Mouse (Mus musculus) kidney, adult 11 months (tissue): ENCODE results near the gene Fkbp1a.

Experiments
- DNase-seq: peaks from one replicate; pipeline ENCODE4 v3.0.0; 2022

The Fkbp1a gene

GRCm38 (mm10) chr2:151542323-151543062 lies at the start of gene Fkbp1a:
Fkbp1a (plus strand) TSS chr2:151542483.
- peak; percentile 96 for DNase-seq

DNA sequence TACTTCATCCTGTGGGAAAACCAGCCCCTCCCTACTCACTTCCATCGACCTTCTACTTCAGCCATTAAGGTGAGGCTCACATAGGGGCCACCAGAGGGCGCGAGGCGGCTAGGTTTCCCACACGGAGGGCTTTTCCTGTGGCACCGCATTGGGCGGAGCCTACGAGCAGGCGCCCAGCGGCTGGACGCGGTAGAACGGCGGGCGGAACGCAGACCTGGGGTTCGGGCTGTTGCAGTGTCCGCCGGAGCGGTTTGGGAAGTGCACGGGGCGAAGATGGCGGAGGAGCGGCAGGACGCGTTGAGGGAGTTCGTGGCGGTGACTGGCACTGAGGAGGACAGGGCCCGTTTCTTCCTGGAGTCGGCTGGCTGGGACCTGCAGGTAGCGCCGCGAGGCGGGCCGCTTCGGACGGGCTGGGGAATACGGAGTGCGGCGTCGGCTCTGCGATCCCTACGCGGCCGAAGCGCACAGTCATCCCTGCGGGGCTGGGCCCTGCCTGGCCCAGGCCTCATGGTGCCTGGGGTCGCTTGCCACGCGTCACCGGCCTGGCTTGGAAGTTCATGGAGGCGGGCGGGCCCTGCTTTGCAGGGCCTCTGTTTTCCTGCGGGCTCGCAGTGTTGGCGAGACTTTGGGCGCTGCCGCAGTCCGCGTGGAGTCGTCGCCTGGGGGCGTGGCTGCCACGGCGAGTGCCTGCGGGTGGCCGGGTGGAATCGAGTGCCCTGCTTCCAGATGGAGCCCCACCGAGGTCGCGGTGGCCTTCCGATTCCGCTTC lies 48.1 kb upstream of the Fkbp1a start, which contains the start of gene Nsfl1c:
Nsfl1c (plus strand) TSS at position 148 of the 769 bp plus-strand sequence.
- peak; percentile 88 for DNase-seq

- no peak for DNase-seq
These were observed 43.9 kb upstream of the Fkbp1a start for GRCm38 (mm10) chr2:151498358-151498757.

DNA sequence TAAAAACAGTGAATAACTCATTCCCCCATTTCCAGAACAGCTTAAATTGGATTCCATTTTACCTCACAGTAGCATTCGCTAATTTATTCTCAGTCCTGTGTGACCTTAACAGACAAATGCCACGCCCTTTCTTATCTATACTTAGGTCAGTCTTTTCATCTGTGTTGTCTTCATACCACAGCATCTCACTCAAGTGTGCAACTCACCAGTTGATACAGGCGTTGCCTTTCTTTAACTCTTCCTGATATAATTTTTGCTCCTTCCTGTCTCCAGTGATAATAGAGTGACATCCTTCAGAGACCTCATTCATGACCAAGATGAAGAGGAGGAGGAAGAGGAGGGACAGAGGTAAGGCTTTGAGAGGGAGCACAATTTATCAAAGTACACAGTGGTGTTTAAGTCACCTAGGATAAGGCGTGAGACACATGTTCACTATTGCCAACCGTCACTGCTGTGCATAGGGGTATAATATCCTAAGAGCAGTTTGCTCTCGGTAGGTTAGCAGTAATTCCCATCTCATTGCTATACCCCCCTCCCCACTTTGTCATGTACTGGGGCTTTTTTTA lies 41.8 kb upstream of the Fkbp1a start:
- DNase-seq = no peak

DNA sequence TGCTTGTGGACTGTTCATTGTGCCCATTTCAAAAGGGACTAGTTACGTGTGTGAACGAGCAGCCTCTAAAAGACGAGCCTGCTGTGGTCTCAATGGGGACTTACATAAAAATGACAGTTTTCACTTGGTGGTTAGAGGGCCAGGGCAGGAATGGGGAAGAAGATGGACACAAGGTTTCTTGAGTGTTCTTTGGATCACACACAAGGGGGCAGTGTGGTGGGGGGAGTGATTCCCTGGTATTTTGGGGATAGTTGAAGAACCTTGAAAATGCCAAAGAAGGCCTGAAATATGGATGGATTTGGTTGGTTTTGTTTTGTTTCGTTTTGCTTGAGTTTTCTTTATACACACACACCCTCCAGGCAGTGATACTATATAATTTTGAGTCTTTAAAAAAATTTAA lies 38.1 kb upstream of the Fkbp1a start:
- DNase-seq = no peak

- peak; percentile 17 for DNase-seq
These were observed 30.1 kb upstream of the Fkbp1a start for GRCm38 (mm10) chr2:151512199-151512598.

- DNase-seq = no peak
These were observed 28.6 kb upstream of the Fkbp1a start for GRCm38 (mm10) chr2:151513525-151514285.

GRCm38 (mm10) chr2:151519000-151519399 lies 23.3 kb upstream of the Fkbp1a start:
- DNase-seq = no peak

- no peak for DNase-seq
These were observed 17.8 kb upstream of the Fkbp1a start for GRCm38 (mm10) chr2:151524324-151525041.

DNA sequence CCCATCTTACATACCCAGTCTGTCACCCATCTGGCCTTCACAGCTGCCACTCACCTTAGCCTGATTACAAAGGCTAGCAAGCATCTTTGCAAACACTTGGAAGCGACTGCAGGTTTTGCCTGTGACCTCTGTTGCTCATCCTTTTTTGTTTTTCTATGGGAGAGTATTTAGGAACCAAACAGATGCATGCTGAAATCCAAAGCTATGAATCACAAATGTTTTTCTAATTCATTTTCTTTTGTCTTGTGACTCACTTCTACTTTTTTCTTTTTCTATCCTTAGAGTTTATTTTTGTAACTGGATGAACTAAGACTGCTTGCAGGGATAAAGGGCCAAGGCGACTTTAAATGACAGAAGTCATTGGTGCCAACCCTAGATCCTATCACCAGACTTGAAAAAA lies 16.8 kb upstream of the Fkbp1a start:
- DNase-seq = no peak

- no peak for DNase-seq
These were observed 14.2 kb upstream of the Fkbp1a start for GRCm38 (mm10) chr2:151528066-151528465.

DNA sequence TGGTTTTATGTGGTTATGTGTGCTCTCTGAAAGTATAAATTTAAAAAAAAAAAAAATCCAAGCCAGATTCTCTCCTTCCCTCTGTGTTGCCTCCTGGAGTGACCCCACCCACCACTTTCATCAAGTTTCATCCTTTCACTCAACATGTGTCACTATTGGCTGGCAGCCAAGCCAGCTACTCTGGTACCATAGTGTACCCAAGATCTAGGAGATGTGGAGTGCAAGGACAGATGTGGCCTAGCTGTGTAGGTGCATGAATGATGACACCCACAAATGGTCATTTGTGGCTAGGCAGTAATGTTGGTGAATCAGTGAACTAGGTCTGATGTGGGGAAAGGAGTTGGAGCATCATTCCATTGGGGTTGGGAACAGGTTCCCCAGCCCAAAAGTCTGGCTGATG lies 13.1 kb upstream of the Fkbp1a start:
- no peak for DNase-seq

DNA sequence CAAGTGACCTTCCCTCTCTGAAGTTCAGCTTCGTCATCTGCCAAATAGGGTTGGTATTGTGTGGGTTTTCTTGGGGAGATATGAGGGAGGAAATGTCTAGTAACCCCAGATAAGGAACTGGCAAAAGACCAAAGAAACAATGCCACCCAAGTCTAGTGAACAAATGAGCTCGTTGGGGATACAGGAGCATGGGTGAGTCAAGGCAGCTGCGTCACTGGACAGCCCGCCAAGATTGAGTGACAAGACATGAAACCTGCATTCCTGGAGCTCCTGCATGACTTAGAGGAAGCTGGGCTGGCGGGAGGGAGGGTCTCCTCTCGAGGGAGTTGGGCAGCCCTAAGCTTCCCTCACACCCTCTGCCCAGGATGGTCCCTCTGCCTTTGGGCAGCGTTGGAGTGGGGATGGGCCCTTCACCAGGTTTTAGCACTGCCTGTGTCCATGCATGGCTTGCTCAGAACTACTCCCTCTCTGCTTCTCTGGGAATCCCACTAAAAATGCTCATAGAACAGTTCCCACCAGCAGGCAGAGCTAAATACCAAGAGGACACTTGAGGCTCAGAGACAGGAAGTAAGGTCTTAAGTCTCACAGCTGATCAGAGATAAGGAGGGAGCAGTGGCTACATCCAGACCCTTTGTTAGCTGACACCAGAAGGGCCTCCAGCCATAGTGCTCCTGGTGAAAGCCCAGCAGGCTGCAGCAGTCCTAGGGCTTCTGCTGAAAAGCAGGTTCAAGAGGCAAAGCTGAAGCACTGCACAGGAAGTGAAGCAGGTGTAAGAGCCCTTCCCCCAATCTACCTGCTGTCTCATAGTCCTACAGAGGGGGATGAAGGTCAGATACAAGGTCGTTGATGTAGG lies 11.7 kb upstream of the Fkbp1a start:
- DNase-seq = no peak

- DNase-seq = no peak
These were observed 8.7 kb upstream of the Fkbp1a start for GRCm38 (mm10) chr2:151533632-151534031.

GRCm38 (mm10) chr2:151535961-151536617 lies 6.2 kb upstream of the Fkbp1a start:
- DNase-seq = no peak

DNA sequence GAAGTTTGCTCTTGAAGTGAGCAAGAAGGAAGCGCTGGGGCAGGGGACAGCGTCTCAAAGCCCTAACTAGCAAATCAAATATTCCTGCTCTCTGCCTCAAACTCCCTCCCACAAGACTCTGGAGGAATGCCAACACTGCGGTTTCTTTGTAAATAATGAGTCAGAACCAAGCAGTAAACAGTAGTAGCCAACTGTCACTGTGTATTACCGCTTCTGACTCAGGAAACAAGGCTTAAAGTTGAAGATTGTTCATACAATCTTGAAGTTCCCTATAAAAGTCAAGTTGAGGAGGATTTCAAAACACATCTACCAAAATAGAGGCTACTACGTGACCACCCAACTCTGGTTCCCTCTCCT lies 5.7 kb upstream of the Fkbp1a start:
- peak; percentile 15 for DNase-seq

- no peak for DNase-seq
These were observed 3.6 kb upstream of the Fkbp1a start for GRCm38 (mm10) chr2:151538646-151539045.

DNA sequence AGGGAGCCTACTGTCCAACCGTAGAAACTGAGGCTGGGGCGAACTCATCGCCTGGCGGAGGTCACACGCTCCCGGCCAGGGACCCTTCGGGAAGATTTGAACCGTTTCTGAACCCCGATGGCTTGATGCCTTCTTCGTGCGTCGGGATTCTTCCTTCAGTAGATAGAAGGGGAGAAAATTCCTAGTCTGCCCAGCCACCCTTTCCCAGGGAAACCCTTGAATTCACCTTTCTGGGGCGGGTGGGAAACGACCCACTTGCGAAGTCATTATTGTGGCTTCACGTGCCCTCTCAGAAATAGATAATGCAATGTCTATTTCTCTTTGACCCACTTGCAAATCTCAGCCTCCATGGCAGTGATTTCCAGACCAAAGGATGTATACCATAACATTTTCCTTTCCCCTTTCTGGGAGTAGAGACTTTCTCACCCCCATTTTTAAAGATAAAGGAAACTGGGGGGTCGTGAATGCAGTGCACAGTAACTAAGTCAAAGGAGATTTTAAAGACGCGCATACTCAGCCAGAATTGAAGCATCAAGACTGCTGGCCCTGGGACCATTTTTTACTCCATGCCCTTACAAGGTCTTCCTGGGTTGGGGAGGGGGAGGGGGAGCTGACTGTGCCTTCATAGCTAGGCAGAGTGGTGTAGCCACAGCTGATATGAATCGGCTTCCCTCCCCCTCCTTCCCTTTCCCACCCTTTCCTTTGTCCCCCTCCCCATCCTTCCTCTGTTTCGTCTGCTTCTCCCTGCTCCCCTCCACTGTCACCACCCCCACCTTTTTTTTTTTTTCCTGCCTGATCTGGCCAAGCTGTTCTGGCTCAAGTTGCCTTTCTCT lies 996 bp downstream of the Fkbp1a start:
- DNase-seq = peak; percentile 28

DNA sequence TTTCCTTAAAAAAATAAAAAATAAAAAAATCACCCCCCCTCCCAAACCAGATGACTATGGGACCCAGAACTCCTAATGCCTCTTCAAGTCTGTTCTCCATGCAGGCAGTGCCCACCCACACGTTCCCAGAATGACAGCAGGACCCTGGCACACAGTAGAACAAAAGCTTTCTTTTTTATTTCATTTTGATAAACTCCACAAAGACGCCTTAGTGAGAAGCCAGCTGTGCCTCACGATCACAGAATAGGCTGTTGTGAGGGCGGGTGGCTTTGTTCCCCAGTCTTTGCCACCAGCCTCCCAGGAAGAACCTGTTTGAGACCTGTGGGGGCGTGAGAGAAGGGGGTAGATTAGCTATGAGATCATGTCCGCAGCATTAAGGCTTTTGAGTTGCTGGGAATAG lies 2.4 kb downstream of the Fkbp1a start:
- no peak for DNase-seq

DNA sequence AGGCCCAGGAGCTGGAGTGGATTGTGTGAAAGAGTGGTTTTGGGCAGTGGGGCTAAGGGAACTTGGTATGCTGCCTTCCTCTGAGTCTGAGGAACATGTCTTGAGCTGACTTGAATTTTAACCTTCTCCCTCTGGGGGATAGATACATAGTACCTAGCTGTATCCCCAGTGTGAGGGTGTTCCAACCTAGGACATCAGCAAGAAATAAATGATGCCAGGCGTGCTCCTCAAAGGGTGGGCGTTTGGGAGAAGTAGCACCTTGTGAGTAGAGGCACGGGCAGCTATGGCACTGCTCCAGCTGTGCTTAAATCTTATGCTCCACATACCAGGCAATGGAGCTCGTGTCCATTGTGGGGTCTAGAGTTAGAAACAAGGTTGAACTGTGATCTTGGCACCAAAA lies 4.3 kb downstream of the Fkbp1a start:
- no peak for DNase-seq
